Comparison of ENCODE assay signal across 30 mouse cellular contexts in genomic region chr2:72800696-72801095, GRCm38 (mm10).
DNase-seq lines count a peak whose midpoint lies in the region; ATAC-seq and TF ChIP-seq lines count a peak whose summit lies in the region.
"Had no signal": no experiment of that assay in that cellular context is flagged by ENCODE, and none has a peak within 500 bp of the region (broad histone marks: within the 10 kb centered on the region; RNA-seq: fewer than 3 reads in every experiment).

No protein-coding gene starts in this region.

- H3K9me3 ChIP-seq in liver, embryonic 11.5 days (ENCODE audit: control insufficient read depth, low read length): no peaks in the 10 kb centered on the region
- H3K9me3 ChIP-seq in liver, embryonic 16.5 days (replicated peaks; ENCODE audit: control insufficient read depth, low read length): no peaks in the 10 kb centered on the region
- H3K9me3 ChIP-seq in midbrain, postnatal 0 days (ENCODE audit: low read length): no peaks in the 10 kb centered on the region
- H3K9me3 ChIP-seq: hindbrain, embryonic 12.5 days; intestine, embryonic 15.5 days; midbrain, embryonic 10.5 days; midbrain, embryonic 15.5 days; neural tube, embryonic 12.5 days had no signal

- H3K4me2 ChIP-seq in liver, embryonic 11.5 days: no peak overlapping the region
- no peak overlapping the region for H3K4me2 ChIP-seq in liver, embryonic 16.5 days (ENCODE audit: low read depth, low read length)
- no peak overlapping the region for H3K4me2 ChIP-seq in midbrain, postnatal 0 days (ENCODE audit: low read depth, low read length, poor library complexity, severe bottlenecking)
- H3K4me2 ChIP-seq: hindbrain, embryonic 12.5 days; intestine, embryonic 15.5 days; limb, embryonic 13.5 days; midbrain, embryonic 15.5 days; neural tube, embryonic 12.5 days had no signal

- DNase-seq in kidney, postnatal 4 days: peak; percentile 27 to 62
- no peak for DNase-seq in kidney, adult 9 months
- DNase-seq in liver, embryonic 11.5 days (ENCODE audit: low spot score): no peak
- DNase-seq in retina, postnatal 1 day: no peak
- DNase-seq in midbrain, postnatal 0 days (ENCODE audit: low spot score): no peak
- DNase-seq in left cerebral cortex, adult 18-20 months (ENCODE audit: low spot score in 2 of 2): no peak
- DNase-seq: adrenal gland, postnatal 14 days; cerebellum, adult 18-20 months; gastrocnemius, postnatal 10 days; heart, postnatal 14 days; kidney, adult 2 months; kidney, postnatal 10 days; lung, adult 2 months; lung, postnatal 10 days; right cerebral cortex, postnatal 4 days; thymus, adult 2 months; thymus, postnatal 36 days had no signal

- TF ChIP-seq CTCF in midbrain, postnatal 0 days (IDR thresholded peaks at IDR 0.05): no peak

- no peaks in the 10 kb centered on the region for H3K36me3 ChIP-seq in liver, embryonic 11.5 days (ENCODE audit: control insufficient read depth, insufficient read depth, low read length)
- no peaks in the 10 kb centered on the region for H3K36me3 ChIP-seq in liver, embryonic 16.5 days (ENCODE audit: control insufficient read depth, insufficient read depth)
- H3K36me3 ChIP-seq in midbrain, postnatal 0 days (ENCODE audit: insufficient read depth, low read length): no peaks in the 10 kb centered on the region
- H3K36me3 ChIP-seq: G1E; hindbrain, embryonic 12.5 days; intestine, embryonic 15.5 days; limb, embryonic 13.5 days; midbrain, embryonic 10.5 days; midbrain, embryonic 15.5 days; neural tube, embryonic 12.5 days had no signal

- 45% methylated on average over 7 of the region's 7 CpGs for WGBS in liver, embryonic 11.5 days
- 33% methylated on average over 7 of the region's 7 CpGs for WGBS in liver, embryonic 16.5 days (ENCODE audit: insufficient replicate concordance)
- 80% methylated on average over 7 of the region's 7 CpGs for WGBS in midbrain, postnatal 0 days

- 0 out of 2 replicates have a peak, but pooled peaks have one; percentile 53 for ATAC-seq in liver, embryonic 11.5 days (replicated peaks; ENCODE audit: low FRiP score)
- ATAC-seq in liver, embryonic 16.5 days (ENCODE audit: low read depth): peak; percentile 53; the same call in 1 of the 2 replicates
- ATAC-seq in midbrain, postnatal 0 days (ENCODE audit: low FRiP score): no peak
- ATAC-seq: forebrain, embryonic 16.5 days; hindbrain, postnatal 0 days; intestine, embryonic 15.5 days; midbrain, embryonic 15.5 days had no signal

- no peaks in the 10 kb centered on the region for H3K27me3 ChIP-seq in liver, embryonic 11.5 days (replicated peaks; ENCODE audit: control insufficient read depth, insufficient read depth, low read length)
- H3K27me3 ChIP-seq in liver, embryonic 16.5 days (ENCODE audit: control insufficient read depth, insufficient read depth, low read depth, low read length): no peaks in the 10 kb centered on the region
- H3K27me3 ChIP-seq in midbrain, postnatal 0 days (ENCODE audit: insufficient read depth, low read length): no peaks in the 10 kb centered on the region
- H3K27me3 ChIP-seq: hindbrain, embryonic 12.5 days; intestine, embryonic 15.5 days; limb, embryonic 13.5 days; midbrain, embryonic 15.5 days; neural tube, embryonic 12.5 days had no signal

- no peaks in the 10 kb centered on the region for H3K4me1 ChIP-seq in liver, embryonic 11.5 days (replicated peaks; ENCODE audit: control insufficient read depth, insufficient read depth, low read length)
- H3K4me1 ChIP-seq in liver, embryonic 16.5 days (ENCODE audit: control insufficient read depth, low read depth, low read length): no peaks in the 10 kb centered on the region; the same call in 1 of the 2 replicates
- H3K4me1 ChIP-seq in midbrain, postnatal 0 days (ENCODE audit: insufficient read depth, low read length): no peaks in the 10 kb centered on the region
- H3K4me1 ChIP-seq: hindbrain, embryonic 12.5 days; intestine, embryonic 15.5 days; limb, embryonic 13.5 days; midbrain, embryonic 10.5 days; midbrain, embryonic 15.5 days; neural tube, embryonic 12.5 days had no signal

- H3K9ac ChIP-seq in liver, embryonic 11.5 days (ENCODE audit: low read depth, low read length): no peak overlapping the region
- no peak overlapping the region for H3K9ac ChIP-seq in liver, embryonic 16.5 days (ENCODE audit: low read depth, low read length)
- H3K9ac ChIP-seq in midbrain, postnatal 0 days (replicated peaks; ENCODE audit: low read length, poor library complexity, severe bottlenecking): no peak overlapping the region
- H3K9ac ChIP-seq: hindbrain, embryonic 12.5 days; intestine, embryonic 15.5 days; limb, embryonic 13.5 days; midbrain, embryonic 15.5 days; neural tube, embryonic 12.5 days had no signal

- H3K27ac ChIP-seq in liver, embryonic 11.5 days (ENCODE audit: low read depth, low read length): no peak overlapping the region
- no peak overlapping the region for H3K27ac ChIP-seq in liver, embryonic 16.5 days (ENCODE audit: low read length)
- H3K27ac ChIP-seq in midbrain, postnatal 0 days (ENCODE audit: low read depth, low read length): no peak overlapping the region
- H3K27ac ChIP-seq: hindbrain, embryonic 12.5 days; hindbrain, postnatal 0 days; intestine, embryonic 15.5 days; left cerebral cortex, adult 2 months; limb, embryonic 13.5 days; midbrain, embryonic 10.5 days; midbrain, embryonic 15.5 days; neural tube, embryonic 12.5 days had no signal

- H3K4me3 ChIP-seq in liver, embryonic 11.5 days (ENCODE audit: low read depth, low read length): no peak overlapping the region
- H3K4me3 ChIP-seq in liver, embryonic 16.5 days (ENCODE audit: low read depth, low read length): no peak overlapping the region
- no peak overlapping the region for H3K4me3 ChIP-seq in midbrain, postnatal 0 days (ENCODE audit: low read depth, low read length)
- H3K4me3 ChIP-seq: erythroblast, embryonic 14.5 days; hindbrain, embryonic 12.5 days; intestine, embryonic 15.5 days; left cerebral cortex, adult 2 months; limb, embryonic 13.5 days; midbrain, embryonic 10.5 days; midbrain, embryonic 15.5 days; myocyte; neural tube, embryonic 12.5 days had no signal

Comparison
In these comparisons a context has a peak if more than half of its experiments do, and no peak if none do; other contexts are left out.
1. DNase-seq: peak in kidney, postnatal 4 days (2 of 2); none in kidney, adult 9 months (single experiment), liver, embryonic 11.5 days (single experiment), retina, postnatal 1 day (single experiment), midbrain, postnatal 0 days (single experiment) and left cerebral cortex, adult 18-20 months (0 of 2).